Mouse (Mus musculus) stomach, postnatal 0 days (tissue): ENCODE measurements around the gene Cend1.

Experiments used
- CTCF ChIP-seq: IDR thresholded peaks from 2 replicates; pipeline ENCODE4 v1.5.1; 2016; ENCODE audit warnings: antibody characterized with exemption, low read depth, mild to moderate bottlenecking, moderate library complexity
- EP300 ChIP-seq: optimal IDR thresholded peaks from 2 replicates; pipeline ENCODE3; 2016; ENCODE audit warnings: antibody characterized with exemption

GRCm38 (mm10) chr7:141411667-141412066, 17.6 kb downstream of the Cend1 start:
- TF ChIP-seq CTCF (no peak), EP300 (no peak)
